Mouse (Mus musculus) thymus, postnatal 14 days (tissue): Measurements from ENCODE around the gene Tgfbr1.
"Not testable (repeated sequence)": the region's sequence is repeated elsewhere in the genome, so short reads cannot be mapped to it uniquely, and the experiment has no call there.

ENCODE experiments used
- DNase-seq: peaks from one replicate; pipeline ENCODE4 v3.0.0; 2021

Gene Tgfbr1

DNA sequence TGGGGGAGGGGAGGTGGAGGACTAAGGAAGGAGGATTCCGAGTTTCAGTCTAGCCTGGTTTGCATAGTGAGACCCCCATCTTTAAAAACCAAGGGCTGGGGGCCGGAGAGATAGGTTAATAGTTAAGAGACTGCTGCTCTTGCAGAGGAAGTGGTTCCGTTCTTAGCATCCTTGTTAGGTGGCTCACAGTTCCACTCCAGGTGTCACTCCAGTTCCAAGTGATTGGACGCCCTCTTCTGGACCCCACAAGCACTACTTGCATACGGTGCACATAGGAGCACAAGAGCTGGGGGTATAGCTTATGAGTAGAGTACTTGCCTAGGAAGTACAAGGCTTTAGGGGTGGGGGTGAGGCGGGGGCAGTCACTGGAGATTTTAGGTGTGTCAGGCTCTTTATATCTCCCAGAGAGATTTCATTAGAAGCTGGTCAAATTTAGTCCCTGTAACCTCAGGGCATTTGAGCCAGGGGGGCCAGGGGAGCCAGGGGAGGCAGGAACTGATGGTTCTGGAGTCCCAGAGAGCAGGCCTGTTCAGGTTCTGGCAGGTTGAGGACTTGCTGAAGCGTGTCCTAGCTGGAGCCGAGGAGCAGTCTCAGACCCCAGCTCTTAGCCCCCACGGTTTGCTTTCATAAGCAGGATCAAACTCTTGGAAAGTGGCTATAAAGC, 1.5 kb upstream of the Tgfbr1 start:
- peak; percentile 89 for DNase-seq

DNA sequence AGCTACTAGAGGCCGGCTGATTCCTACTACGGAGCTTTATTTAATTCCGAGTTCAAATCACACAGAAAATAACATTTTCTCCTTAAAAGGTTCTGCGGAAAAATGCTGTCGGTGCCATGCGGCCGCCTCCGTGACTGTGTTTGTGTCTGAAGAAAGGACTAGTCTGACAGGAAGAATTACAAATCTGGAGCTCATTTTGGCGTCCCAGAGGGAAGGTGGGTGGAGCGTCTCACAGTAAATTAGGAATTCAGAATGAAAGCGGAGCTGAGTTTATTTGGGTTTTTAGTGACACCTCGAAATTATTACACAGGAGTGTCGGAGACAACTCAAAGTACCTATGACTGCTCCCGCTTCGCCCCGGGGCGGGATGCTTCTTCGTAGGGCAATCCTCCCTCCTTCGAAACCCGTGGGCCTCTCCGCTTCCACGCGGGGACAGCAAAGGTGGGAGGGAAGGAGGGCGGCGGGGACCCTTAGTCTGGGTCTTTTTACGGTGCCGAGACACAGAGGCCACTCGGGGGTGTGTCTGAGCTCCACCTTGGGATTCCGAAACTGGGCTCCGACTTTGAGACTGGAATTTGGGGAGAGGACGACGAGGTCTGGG, 861 bp upstream of the Tgfbr1 start:
- DNase-seq = peak; percentile 68

DNA sequence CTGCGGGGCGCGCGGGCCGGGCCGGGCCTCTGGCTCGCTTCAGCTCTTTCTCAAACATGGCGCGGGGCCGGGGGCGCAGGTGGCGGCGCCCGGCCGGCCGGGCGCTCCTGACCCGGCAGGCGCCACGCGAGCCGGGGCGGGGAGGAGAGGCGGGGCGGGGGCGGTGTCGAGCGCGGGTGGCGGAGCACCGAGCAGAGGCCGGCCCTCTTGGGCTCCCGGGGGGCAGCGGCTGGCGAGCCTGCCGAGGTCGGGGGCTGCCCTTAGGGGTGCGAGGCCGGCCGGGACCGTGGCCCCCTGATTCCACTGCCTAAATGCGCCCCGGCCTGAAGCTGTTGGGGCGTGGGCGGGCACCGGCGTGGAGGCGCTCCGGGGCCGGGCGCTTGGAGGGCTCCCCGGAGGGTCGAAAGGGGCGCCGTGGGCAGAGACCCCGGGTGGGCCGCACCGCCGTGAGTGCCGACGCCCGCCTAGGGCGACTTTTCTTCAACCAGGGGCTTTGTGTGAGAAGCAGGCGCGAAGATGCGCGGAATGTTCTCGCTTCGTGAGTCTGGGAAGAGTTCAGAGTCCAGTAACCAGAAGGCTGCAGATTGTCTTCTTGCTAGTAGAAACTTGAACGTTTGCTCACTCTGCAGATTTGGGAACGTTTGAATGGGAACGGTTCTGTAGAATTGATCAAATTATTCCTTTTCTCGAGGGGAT, 542 bp downstream of the Tgfbr1 start:
- DNase-seq = no peak

DNA sequence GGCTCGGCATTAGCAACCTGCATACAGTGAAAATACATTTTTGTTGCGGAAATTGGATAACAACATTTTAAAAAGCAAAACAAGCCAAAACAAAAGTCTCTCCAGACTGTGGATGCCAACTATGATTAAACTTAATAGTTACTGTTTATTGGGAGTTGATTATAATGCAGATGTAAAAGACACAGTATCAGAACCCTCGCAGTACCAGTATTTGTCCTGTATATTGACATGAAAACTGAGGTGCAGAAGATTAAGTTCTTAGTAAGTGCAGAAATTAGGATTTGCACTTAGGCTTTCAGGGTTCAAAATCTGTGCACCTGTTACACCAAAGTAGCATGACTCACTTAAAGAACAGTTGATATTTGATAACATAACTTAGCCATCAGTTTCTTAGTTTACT, 1.3 kb downstream of the Tgfbr1 start:
- no peak for DNase-seq

DNA sequence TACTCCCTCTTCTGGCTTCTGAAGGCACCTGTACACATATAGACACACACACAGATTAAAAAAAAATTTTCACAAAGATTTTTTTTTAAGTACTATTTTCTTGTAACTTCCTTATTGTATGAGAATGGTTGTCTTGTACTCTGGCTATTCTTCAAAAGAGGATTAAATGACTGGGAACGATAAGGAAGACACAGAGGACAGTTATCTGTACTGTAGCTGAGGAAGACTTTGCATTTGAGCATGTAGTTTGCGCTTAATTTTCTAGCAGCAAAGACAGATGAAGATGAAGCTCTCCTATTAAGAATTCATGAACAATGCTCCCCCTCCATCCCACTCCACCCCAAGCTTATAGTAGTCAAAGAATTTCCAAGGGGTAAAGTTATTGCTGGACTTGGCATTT, 9.6 kb downstream of the Tgfbr1 start:
- DNase-seq = no peak

DNA sequence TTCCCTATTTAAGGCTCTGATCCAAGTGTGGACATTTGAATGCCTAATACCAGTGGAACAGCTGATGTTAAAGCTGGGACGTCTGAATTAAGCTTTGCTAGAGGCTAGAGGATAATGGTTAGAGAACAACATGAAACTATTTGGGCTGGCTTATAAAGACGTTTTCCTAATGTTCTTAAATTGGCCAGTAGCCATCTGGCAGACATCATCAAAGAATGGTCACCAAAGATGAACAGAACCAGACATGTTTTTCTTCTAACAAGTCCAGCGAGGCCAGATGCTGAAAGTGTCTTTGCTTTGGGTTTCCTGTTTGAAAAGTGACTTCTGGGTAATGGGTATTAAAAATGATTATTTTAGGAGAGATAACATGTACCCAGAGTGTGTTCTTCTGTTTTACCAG, 10.1 kb downstream of the Tgfbr1 start:
- no peak for DNase-seq

DNA sequence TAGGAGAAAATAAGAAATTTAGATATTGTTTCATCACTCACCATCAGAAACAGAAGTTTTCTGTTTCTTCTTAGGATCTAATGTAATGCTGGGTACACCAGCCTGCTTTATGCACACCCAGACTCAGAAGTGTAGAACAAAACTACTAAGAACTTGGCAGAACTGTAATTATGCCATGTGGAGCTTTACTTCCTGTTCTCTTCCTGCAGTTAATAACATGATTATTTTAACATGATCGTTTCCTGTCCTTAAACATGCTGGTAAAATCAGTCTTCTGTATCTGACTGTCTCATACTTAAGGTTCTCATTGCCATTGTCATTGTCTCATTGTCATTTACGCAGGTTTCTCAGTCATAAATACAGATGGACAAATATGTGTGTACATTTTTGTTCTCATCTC, 15.7 kb downstream of the Tgfbr1 start:
- no peak for DNase-seq

DNA sequence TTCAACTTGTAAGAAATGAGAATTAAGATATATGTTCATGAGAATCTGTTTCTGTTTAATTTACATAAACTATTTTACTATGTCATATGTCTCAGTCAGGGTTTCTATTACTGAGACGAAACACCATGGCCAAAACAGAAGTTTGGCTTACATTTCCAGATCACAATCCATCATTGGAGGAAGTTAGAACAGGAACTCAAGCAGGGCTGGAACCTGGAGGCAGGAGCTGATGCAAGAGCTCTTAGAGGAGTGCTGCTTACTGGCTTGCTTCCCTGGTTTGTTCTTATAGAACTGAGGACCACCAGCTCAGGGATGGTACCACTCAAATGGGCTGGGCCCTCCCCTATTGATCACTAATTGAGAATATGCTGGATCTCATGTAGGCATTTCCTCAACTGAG, 25.7 kb downstream of the Tgfbr1 start:
- no peak for DNase-seq

DNA sequence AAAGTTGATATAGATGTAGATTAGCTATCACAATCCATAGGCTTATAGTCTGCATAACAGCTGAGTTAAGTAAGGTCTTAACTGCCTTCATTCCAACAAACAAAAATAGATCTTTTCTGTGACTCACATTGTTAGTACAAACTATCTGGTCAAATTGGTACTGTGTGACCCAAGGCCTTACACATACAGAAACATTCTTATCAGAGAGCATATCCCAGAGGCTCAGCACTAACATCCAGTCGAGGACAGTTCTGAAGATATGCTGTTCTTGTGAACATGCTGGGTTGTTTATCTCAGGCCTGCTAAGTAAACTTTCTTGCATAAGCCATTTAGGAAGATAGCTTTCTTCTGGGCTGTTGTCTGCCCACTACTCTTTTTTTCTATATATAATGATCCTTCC, 29.4 kb downstream of the Tgfbr1 start:
- no peak for DNase-seq

DNA sequence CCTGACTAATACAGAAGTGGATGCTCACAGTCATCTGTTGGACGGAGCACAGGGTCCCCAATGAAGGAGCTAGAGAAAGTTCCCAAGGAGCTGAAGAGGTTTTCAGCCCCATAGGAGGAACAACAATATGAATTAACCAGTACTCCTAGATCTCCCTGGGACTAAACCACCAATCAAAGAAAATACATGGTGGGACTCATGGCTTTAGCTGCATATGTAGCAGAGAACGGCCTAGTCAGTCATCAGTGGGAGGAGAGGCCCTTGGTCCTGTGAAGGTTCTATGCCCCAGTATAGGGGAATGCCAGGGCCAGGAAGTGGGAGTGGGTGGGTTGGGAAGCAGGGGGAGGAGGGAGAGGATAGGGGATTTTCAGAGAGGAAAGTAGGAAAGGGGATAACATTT, 38.9 kb downstream of the Tgfbr1 start:
- not testable (repeated sequence) for DNase-seq

DNA sequence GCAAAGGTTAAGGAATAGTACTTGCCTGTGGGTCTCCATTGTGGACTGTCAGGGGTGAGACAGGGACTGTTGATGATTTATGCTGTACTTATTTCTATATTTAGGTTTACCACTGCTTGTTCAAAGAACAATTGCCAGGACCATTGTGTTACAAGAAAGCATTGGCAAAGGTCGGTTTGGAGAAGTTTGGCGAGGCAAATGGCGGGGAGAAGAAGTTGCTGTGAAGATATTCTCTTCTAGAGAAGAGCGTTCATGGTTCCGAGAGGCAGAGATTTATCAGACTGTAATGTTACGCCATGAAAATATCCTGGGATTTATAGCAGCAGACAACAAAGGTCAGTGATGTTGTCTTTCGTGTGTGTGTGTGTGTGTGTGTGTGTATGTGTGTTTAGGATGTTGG, 43.2 kb downstream of the Tgfbr1 start:
- DNase-seq = no peak

DNA sequence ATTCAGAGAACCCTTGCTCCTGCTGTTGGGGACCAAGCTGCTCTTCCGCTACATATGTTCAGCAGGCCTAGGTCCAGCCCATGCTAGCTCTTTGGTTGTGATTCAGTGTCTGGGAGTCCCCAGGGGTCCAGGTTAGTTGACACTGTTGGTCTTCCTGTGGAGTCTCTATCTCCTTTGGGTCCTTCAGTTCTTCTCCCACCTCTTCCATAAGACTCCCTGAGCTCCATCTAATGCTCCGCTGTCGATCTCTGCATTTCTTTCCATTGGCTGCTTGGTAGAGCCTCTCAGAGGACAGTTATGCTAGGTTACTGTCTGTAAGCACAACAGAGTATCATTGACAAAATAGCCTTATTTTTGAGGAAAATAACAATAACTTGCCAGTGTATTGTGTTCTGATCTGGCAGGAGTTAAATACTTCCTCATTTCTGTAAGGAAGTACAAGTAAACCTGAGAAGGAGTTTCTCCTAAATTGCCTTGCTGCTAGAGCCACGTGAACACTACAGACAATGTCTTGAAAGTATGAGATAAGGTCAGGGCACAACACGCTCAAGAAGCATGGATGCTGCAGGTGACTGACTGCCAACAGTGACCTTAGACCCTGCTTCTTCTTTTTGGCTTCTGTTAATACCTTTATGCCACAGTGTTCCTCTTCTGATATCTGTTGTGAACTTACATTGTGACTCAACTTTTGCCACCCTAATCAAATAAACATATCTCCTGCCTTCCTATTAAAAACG, 45.1 kb downstream of the Tgfbr1 start:
- no peak for DNase-seq

DNA sequence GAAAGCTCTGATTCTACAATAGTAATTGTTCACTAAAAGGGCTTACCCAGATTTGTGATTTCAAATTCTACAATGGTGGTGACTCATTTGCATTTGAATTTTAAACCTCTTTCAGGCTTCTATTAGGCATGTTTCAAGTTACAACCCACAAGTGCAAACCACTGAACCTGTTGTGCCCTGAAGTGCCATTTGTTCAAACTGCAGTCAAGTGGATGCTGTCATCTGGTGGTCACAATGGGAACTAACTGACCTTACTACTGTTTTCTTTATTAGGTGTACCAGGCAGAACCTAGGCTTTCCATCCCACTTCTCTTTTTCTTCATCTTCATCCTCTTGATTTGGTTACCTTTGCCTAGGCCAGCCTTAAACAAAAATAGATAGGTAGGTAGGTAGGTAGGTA, 46.8 kb downstream of the Tgfbr1 start:
- peak; percentile 21 for DNase-seq

DNA sequence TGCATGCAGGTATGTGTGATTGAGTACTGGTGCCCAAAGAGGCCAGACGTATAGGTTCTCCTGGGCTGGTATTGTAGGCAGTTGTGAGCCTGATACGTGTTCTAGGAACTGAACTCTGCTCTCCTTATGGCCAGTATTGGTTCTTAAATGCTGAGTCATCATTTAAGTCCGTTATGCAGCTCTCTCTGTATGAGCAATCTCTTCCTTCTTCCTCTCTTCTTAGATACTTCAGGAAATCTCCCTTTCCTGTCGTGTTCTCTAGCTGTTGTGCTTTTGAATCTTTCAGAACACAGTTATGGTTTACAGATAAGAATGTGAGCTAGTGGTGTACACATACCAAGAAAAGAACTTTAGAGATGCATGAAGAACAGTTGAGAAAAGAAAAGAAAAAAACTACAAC, 47.3 kb downstream of the Tgfbr1 start:
- DNase-seq = no peak

DNA sequence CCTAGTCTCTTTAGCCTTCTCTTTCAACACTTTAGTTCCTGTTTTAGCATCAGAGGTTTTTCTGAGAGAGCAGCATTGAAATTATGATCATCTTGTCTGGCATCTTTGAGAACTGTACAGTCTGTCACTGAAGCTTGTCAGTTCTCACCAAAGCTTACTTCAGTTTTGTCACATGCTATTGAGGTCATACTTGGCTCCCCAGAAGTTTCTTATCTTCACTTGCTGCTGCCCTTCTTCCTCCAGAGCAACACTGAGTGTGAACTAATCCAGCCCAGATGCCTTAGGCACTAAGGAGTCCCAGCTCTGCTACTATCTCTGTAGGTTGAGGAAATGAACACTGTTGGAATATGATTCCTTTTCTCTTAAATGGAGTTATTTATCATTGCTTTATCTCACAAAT, 49.2 kb downstream of the Tgfbr1 start:
- no peak for DNase-seq

DNA sequence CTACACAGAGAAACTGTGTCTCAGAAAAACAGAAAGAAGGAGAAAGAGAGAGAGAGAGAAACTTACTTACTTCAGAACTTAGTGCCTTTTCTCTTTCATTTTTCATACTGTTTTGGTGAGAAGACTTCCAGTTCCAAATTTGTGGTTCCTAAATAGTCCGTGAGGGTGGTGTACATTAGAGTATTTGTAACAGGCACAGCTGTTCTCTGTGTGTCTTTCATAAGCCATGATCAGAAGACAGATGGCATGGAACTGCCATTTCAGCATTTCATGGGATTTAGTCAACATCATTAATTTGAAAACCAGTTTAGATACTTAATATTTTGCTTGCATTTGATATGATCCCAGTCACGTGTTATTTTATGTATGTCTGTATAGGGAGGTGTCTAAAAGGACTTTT, 51.5 kb downstream of the Tgfbr1 start:
- no peak for DNase-seq

DNA sequence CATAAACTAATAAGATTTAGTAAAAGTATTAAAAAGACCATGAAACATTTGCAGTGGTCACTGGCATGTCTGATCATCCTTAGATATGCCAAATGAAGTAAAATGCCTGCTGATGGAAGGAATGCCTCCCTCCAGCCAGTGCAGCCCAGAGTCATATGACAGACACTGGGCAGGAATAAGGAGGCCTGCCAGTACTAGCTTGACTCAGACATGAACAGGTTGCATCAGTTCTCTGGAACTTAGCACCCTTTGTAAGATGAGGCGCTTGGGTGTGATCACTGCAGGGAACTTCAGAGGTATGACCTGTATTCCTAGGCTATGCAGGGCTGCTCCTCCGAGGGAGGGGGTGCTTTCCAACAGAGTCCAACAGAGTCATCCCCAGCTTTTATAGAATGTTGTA, 54.1 kb downstream of the Tgfbr1 start:
- no peak for DNase-seq

DNA sequence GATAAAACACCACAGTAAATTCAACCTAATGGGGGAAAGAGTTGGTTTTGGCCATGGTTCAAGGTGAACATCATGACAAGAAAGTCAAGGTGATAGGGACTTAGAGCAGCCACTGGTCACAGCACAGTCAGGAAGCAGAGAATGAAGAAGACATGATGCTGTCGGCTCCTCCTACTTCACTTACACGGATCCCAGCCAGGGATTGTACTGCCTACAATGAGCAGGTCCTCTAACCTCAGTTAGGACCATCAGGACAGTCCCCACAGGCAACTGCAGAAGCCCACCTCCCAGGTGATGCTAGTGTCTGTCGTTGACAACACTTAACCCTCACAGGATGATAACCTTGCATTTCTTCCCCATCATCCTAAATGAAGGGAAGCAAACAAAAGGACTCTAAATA, 64.8 kb downstream of the Tgfbr1 start:
- DNase-seq = no peak

DNA sequence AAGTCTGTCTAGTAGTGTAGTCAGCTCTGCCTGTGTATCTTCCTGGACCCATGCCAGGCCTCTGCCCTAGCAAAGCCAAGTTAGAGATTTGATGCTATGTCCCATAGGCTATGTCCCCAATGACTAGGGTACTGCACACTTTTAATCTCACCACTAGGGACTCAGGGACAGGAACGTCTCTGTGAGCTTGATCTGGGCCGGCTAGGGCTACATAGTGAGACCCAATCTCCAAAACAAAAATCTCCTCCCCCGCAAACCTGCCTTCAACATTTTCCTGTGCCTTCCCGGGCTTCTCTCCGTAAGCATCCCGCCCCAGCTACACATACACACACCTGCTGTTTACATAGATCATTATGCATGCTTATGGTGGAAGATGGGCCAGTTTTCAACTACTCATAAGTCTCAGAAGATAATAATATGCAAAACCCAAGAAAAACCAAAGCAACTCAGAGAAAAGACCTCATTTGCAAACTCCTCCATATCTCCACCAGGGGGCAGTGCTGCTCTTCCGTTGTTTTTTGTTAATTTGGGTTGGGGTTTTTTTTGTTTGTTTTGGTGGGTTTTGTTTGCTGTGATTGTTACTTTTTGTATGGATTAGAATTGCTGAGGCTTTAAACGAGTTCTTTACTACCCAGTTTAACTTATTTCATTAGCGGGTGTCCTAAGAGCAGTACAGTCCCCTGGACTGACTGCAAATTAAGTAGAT, 66.4 kb downstream of the Tgfbr1 start:
- peak; percentile 11 for DNase-seq

DNA sequence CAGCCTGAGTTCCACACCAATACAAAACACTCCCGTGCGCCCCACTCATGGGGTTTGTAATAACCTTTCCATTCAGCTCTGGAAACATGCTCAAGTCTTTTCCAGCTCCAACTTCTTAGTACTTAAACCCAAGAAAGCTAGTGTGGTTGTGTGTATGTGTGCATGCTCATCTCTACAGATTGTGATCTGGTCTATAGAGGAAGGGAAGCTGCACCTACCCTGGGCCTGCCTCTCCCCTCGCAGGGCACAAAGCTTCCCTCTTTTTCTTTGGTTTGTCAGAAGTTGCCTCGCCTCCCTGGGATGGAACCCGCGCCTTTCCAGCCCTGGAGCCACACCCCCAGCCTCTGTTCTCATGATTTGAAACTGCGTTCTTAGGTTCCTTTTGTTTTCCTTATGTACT, 67.2 kb downstream of the Tgfbr1 start:
- no peak for DNase-seq

DNA sequence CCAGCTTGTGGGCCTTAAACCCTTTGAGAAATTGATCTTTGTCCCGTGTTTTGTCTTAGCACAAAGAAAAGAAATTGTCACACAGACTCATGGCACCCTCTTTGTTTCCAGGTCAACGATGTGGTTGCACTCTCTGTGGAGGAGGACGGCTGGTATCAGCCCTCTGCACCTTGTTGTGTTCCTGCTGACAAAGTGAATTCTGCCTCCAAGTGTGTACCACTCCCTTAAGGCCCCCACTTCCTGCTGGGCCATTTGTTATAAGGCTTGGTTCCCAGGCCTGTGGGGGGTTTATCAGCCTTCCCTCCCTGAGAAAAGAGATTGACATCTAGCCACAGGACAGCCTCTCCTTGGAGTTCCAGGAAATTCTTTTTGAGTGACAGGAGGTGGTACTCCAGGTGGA, 69.2 kb downstream of the Tgfbr1 start:
- DNase-seq = no peak

DNA sequence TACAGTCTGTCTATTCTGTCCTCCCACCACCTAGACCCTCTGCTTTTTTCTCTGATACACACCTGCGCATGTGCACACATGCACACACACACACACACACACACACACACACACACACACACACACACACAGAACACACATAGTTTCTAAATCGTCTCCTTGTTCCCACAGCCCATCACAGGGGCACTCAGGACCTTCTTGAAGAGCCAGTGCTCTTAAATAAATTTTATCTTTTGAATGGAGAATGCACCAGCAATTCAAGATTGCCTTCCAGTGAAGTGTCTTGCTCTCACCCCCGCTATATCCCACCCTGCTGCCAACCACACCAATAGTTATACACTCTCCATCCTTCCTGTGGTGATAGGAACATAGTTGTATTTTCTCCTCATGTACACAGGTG, 69.9 kb downstream of the Tgfbr1 start:
- DNase-seq = no peak

DNA sequence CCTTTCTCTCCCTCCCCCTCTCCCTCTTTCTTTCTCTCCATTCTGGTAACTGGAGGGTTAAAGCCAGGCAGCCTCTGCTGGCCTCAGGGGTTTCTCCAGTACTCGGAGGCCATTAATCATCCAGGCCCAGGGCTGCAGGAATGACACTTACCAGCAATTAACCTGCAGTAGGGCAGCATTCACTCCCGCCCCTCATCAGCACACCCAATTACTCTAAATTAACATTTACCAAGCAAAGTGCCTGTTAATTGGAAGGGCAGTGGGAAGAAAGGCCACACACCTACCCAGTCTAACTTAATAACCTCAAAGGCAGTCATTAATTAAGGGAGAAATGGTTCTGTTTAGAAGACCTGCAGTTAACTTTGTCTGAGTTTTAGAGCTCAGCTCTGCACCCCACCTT, 71.4 kb downstream of the Tgfbr1 start:
- DNase-seq = no peak
